Comparison of ENCODE assay signal across 18 mouse cellular contexts in the genomic region with DNA sequence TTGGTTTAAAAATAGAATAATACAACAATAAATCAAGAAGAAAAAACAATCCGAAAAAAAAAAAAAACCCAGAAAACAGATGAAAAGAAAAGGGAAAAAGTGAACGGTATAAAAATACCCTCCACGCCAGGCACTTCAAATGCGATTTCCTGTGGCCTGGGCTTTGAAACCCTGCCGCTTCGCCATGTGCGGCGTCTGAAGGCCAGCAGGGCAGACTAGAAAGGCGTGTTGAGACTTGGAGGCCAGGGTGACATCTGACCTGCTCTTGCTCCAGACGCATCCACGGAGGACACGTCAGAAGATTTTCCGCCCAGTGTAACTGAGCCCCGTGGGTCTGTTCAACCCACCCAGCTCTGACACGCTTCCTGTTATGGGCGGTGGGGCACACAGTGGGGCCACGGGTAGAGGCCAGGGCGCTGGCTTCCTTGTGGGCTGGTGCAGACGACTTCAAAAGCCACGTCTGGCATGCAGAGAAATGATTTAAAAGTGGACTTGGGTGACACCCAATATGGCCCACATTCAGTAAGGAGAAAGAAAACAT. TPM values are rescaled to one million over a fixed set of nuclear protein-coding genes. Genes with fewer than 3 reads are reported as not detected.
A peak's percentile ranks its signal among the peaks of the same experiment; 100 is the strongest.
DNase-seq lines count a peak whose midpoint lies in the region; ATAC-seq and TF ChIP-seq lines count a peak whose summit lies in the region.
"Had no signal": no experiment of that assay in that cellular context is flagged by ENCODE, and none has a peak within 500 bp of the region (broad histone marks: within the 10 kb centered on the region; RNA-seq: fewer than 3 reads in every experiment).

No protein-coding gene starts in this region.

- H3K27ac ChIP-seq in lung, embryonic 15.5 days = no peak overlapping the region
- peak overlapping the region; percentile 13; the same call in 1 of the 2 replicates for H3K27ac ChIP-seq in embryonic fibroblast, embryonic 13.5 days (ENCODE audit: insufficient read depth, low read length)
- no peak overlapping the region for H3K27ac ChIP-seq in hindbrain, embryonic 13.5 days
- H3K27ac ChIP-seq: macrophage; neural tube, embryonic 13.5 days had no signal

- H3K9me3 ChIP-seq in lung, embryonic 15.5 days = no peaks in the 10 kb centered on the region
- H3K9me3 ChIP-seq in hindbrain, embryonic 13.5 days = no peaks in the 10 kb centered on the region
- H3K9me3 ChIP-seq: neural tube, embryonic 13.5 days had no signal

- peaks cover 3% of the 10 kb centered on the region; the same call in 1 of the 2 replicates for H3K4me1 ChIP-seq in lung, embryonic 15.5 days
- H3K4me1 ChIP-seq in lung, adult 2 months (ENCODE audit: control insufficient read depth, insufficient read depth, low read length) = no peaks in the 10 kb centered on the region
- no peaks in the 10 kb centered on the region for H3K4me1 ChIP-seq in embryonic fibroblast, embryonic 13.5 days (ENCODE audit: control insufficient read depth, insufficient read depth, low read length)
- H3K4me1 ChIP-seq in hindbrain, embryonic 13.5 days (replicated peaks) = 0 out of 2 replicates have a peak, but pooled peaks cover 6% of the 10 kb centered on the region

- peak; percentile 14; the same call in 1 of the 2 replicates for ATAC-seq in lung, embryonic 15.5 days (ENCODE audit: borderline replicate concordance, extremely low read depth, low FRiP score, low TSS enrichment)
- ATAC-seq in hindbrain, embryonic 13.5 days (ENCODE audit: low FRiP score) = no peak
- ATAC-seq: midbrain, embryonic 16.5 days had no signal

- peak; percentile 28 to 67 for DNase-seq in adrenal gland, adult (ENCODE audit: inconsistent age in 2 of 2, low spot score in 1 of 2)
- DNase-seq in adrenal gland, adult 8-10 months = no peak
- DNase-seq in lung, adult 2 months = no peak
- DNase-seq in lung, postnatal 36 days = peak; percentile 12
- DNase-seq in liver = no peak
- DNase-seq: kidney, adult 18-20 months; thymus, adult 2 months had no signal

- H3K36me3 ChIP-seq in lung, embryonic 15.5 days = no peaks in the 10 kb centered on the region
- no peaks in the 10 kb centered on the region for H3K36me3 ChIP-seq in hindbrain, embryonic 13.5 days
- H3K36me3 ChIP-seq: neural tube, embryonic 13.5 days had no signal

- no peak overlapping the region for H3K4me2 ChIP-seq in lung, embryonic 15.5 days
- H3K4me2 ChIP-seq in hindbrain, embryonic 13.5 days = no peak overlapping the region
- H3K4me2 ChIP-seq: heart, embryonic 11.5 days; neural tube, embryonic 13.5 days had no signal

- 41% methylated on average over 20 of the region's 20 CpGs for WGBS in lung, embryonic 15.5 days
- WGBS in lung, adult 2 months = 38% methylated on average over 20 of the region's 20 CpGs
- WGBS in hindbrain, embryonic 13.5 days = 82% methylated on average over 20 of the region's 20 CpGs

- no peak overlapping the region for H3K4me3 ChIP-seq in lung, embryonic 15.5 days
- H3K4me3 ChIP-seq in lung, adult 2 months (replicated peaks; ENCODE audit: extremely low read depth, low read depth, low read length) = no peak overlapping the region
- no peak overlapping the region for H3K4me3 ChIP-seq in embryonic fibroblast, embryonic 13.5 days (ENCODE audit: insufficient read depth, low read length)
- H3K4me3 ChIP-seq in hindbrain, embryonic 13.5 days = no peak overlapping the region
- H3K4me3 ChIP-seq: neural tube, embryonic 13.5 days had no signal

- TF ChIP-seq CTCF in lung, adult 2 months (IDR thresholded peaks at IDR 0.05; ENCODE audit: insufficient read depth, low read length) = no peak
- TF ChIP-seq CTCF in embryonic fibroblast, embryonic 13.5 days (IDR thresholded peaks at IDR 0.05; ENCODE audit: borderline replicate concordance, insufficient read depth, low read length) = no peak

- TF ChIP-seq POLR2A in lung, adult 2 months (IDR thresholded peaks at IDR 0.05; ENCODE audit: borderline replicate concordance, extremely low read depth, low read depth, low read length) = no peak
- no peak for TF ChIP-seq POLR2A in embryonic fibroblast, embryonic 13.5 days (IDR thresholded peaks at IDR 0.05; ENCODE audit: low read depth, low read length)

- no peak overlapping the region for H3K9ac ChIP-seq in lung, embryonic 15.5 days
- no peak overlapping the region for H3K9ac ChIP-seq in hindbrain, embryonic 13.5 days
- H3K9ac ChIP-seq: neural tube, embryonic 13.5 days had no signal

- no peaks in the 10 kb centered on the region for H3K27me3 ChIP-seq in lung, embryonic 15.5 days
- no peaks in the 10 kb centered on the region for H3K27me3 ChIP-seq in hindbrain, embryonic 13.5 days
- H3K27me3 ChIP-seq: neural tube, embryonic 13.5 days had no signal

RNA-seq across cellular contexts. Expression of a gene that starts 22.3 kb away (rescaled TPM):
- total RNA-seq in adrenal gland, adult 8-10 months (2022) = not detected
- polyA plus RNA-seq in lung, embryonic 15.5 days (2015; fragmentation: Nextera tagmentation; extraction: Ambion mirVana) = not detected in 2 replicates
- not detected in 2 replicates for polyA plus RNA-seq in lung, adult 2 months (2012; rRNA removed)
- polyA plus RNA-seq in embryonic fibroblast, embryonic 13.5 days (2011; ENCODE audit: insufficient read length, low read depth, missing spikeins) = not detected in 2 replicates
- not detected in 2 replicates for polyA plus RNA-seq in hindbrain, embryonic 13.5 days (2015; fragmentation: Nextera tagmentation; extraction: Ambion mirVana)
- total RNA-seq: layer of hippocampus, adult 8-10 months; left cerebral cortex, postnatal 10 days; MEL had no signal
- polyA plus RNA-seq: heart, embryonic 11.5 days; hindbrain, embryonic 11.5 days; macrophage; midbrain, embryonic 16.5 days; neural tube, embryonic 13.5 days; thymus, adult 2 months had no signal

Comparison
In these comparisons a context has a peak if more than half of its experiments do, and no peak if none do; other contexts are left out.
1. DNase-seq: peak in adrenal gland, adult (2 of 2) and lung, postnatal 36 days (single experiment); none in adrenal gland, adult 8-10 months (single experiment), lung, adult 2 months (single experiment) and liver (single experiment).